Mouse (Mus musculus): ENCODE measurements at regions not wholly inside any gene's neighbourhood (a gene's known extent, or its start where the extent isn't known, plus 50 kb on each side); places are given as distances from the start of the nearest gene placed in this dataset.
"Not testable (repeated sequence)": the region's sequence is repeated elsewhere in the genome, so short reads cannot be mapped to it uniquely, and the experiment has no call there.

DNA sequence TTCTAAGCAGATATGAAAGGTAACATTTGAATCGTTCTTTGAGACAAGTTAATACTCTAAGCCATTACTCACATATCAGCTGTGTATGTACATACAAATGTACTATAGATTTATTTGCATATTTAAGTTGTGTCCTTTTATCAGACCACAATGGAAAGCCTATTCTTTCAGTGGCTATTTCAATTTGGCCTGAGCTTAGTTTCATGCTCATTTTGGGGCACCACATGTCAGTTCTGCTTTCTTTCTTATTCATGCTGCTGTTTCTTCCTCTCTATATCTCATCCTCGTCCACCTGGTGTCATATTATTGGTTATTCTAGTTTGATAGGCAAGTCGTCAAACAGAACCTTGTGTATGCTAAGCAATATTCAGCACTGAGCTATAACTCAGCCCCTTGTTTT lies 432.5 kb downstream of the Arl4a start:
- Histone ChIP-seq H3K9ac (ENCODE audit: low read depth, low read length) (no peak overlapping the region), H3K4me3 (replicated peaks; ENCODE audit: low read depth, low read length) (no peak overlapping the region), H3K4me2 (ENCODE audit: low read length) (no peak overlapping the region), H3K36me3 (ENCODE audit: insufficient read depth, low read length) (no peaks in the 10 kb centered on the region), H3K4me1 (replicated peaks; ENCODE audit: insufficient read depth, low read length) (no peaks in the 10 kb centered on the region), H3K27ac (no peak overlapping the region), H3K27me3 (ENCODE audit: insufficient read depth, low read length) (no peaks in the 10 kb centered on the region), H3K9me3 (replicated peaks; ENCODE audit: low read length) (no peaks in the 10 kb centered on the region)
- TF ChIP-seq CTCF (IDR thresholded peaks at IDR 0.05; ENCODE audit: low read depth) = no peak
- ATAC-seq (replicated peaks; ENCODE audit: low FRiP score, low read depth) = no peak
- WGBS = 72% methylated on average over 3 of the region's 3 CpGs
- DNase-seq (ENCODE audit: low spot score) = no peak

DNA sequence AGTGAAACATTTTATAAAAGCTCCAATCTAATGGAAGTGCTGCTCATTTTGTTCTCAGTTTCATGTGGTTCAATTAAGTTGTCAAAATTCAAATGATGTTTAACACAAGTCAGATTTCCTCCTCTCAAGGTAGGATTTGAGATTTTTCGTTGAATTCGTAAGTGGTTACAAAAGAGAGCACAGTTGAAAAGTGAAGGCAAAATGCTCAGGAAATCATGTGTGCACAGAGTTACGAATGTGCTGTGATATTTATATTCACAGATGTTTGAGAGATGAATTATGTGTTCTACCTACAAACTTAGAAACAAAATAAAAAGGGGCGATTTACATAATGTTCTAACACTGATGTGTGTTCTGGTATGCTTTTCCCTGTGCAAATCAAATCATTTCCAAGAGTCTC lies 433.1 kb downstream of the Arl4a start:
- WGBS = 82% methylated on average over 4 of the region's 4 CpGs

DNA sequence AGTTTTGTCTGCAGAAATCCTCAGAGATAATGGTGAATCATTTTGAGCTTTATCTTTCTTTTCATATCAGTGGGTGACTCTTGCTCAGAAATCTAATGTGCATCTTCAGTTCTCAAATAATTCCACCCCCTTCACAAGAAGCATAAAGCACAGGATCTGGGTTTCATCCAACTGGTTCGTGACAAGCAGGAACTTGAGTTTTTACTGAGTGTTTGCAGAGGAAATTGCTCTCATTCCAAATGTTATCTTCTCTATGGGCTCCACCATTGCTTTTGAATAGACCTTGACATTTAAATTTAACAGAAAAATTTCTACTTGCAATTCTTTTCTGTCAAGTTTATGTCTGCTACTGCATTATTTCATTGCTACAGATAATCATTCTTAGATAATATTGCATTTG lies 443.1 kb downstream of the Arl4a start:
- Histone ChIP-seq H3K4me3 (replicated peaks; ENCODE audit: low read depth, low read length) (no peak overlapping the region), H3K9me3 (replicated peaks; ENCODE audit: low read length) (no peaks in the 10 kb centered on the region), H3K4me1 (replicated peaks; ENCODE audit: insufficient read depth, low read length) (no peaks in the 10 kb centered on the region), H3K36me3 (ENCODE audit: insufficient read depth, low read length) (no peaks in the 10 kb centered on the region), H3K9ac (ENCODE audit: low read depth, low read length) (no peak overlapping the region), H3K27ac (no peak overlapping the region), H3K4me2 (ENCODE audit: low read length) (no peak overlapping the region), H3K27me3 (ENCODE audit: insufficient read depth, low read length) (no peaks in the 10 kb centered on the region)
- 39% methylated on average over 1 of the region's 1 CpGs for WGBS
- no peak for DNase-seq (ENCODE audit: low spot score)
- ATAC-seq (replicated peaks; ENCODE audit: low FRiP score, low read depth) = no peak
- TF ChIP-seq CTCF (IDR thresholded peaks at IDR 0.05; ENCODE audit: low read depth) = no peak

More for the DNA sequence above, 433.1 kb downstream of the Arl4a start:
- H3K9ac ChIP-seq (ENCODE audit: low read depth, low read length) = no peak overlapping the region
- ATAC-seq (replicated peaks; ENCODE audit: low FRiP score, low read depth) (no peak), DNase-seq (ENCODE audit: low spot score) (no peak)
- H3K4me3 ChIP-seq (replicated peaks; ENCODE audit: low read depth, low read length) = no peak overlapping the region
- no peaks in the 10 kb centered on the region for H3K36me3 ChIP-seq (ENCODE audit: insufficient read depth, low read length)
- H3K27me3 ChIP-seq (ENCODE audit: insufficient read depth, low read length) = no peaks in the 10 kb centered on the region
- H3K4me1 ChIP-seq (replicated peaks; ENCODE audit: insufficient read depth, low read length) = no peaks in the 10 kb centered on the region
- no peak for TF ChIP-seq CTCF (IDR thresholded peaks at IDR 0.05; ENCODE audit: low read depth)
- H3K27ac ChIP-seq = no peak overlapping the region
- no peak overlapping the region for H3K4me2 ChIP-seq (ENCODE audit: low read length)
- no peaks in the 10 kb centered on the region for H3K9me3 ChIP-seq (replicated peaks; ENCODE audit: low read length)

DNA sequence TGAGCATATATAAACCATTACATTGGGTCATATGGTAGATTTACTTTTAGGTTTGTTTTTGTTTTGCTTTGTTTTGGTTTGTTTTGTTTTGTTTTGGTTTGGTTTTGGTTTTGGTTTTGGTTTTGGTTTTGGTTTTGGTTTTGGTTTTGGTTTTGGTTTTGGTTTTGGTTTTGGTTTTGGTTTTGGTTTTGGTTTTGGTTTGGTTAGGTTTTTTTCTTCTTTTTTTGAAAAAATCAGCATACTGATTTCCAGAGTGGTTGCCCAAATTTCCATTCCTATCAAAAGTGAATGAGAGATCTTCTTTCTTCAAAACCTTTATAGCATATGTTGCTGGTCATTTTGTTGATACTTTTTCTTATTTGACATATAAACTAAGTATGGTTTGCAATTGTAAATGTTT lies 444.0 kb downstream of the Arl4a start:
- not testable (repeated sequence) for H3K4me2 ChIP-seq (ENCODE audit: low read length); H3K27me3 ChIP-seq (ENCODE audit: insufficient read depth, low read length); ATAC-seq (replicated peaks; ENCODE audit: low FRiP score, low read depth); H3K9me3 ChIP-seq (replicated peaks; ENCODE audit: low read length); H3K36me3 ChIP-seq (ENCODE audit: insufficient read depth, low read length); DNase-seq (ENCODE audit: low spot score); H3K27ac ChIP-seq; H3K9ac ChIP-seq (ENCODE audit: low read depth, low read length); H3K4me1 ChIP-seq (replicated peaks; ENCODE audit: insufficient read depth, low read length); H3K4me3 ChIP-seq (replicated peaks; ENCODE audit: low read depth, low read length)

DNA sequence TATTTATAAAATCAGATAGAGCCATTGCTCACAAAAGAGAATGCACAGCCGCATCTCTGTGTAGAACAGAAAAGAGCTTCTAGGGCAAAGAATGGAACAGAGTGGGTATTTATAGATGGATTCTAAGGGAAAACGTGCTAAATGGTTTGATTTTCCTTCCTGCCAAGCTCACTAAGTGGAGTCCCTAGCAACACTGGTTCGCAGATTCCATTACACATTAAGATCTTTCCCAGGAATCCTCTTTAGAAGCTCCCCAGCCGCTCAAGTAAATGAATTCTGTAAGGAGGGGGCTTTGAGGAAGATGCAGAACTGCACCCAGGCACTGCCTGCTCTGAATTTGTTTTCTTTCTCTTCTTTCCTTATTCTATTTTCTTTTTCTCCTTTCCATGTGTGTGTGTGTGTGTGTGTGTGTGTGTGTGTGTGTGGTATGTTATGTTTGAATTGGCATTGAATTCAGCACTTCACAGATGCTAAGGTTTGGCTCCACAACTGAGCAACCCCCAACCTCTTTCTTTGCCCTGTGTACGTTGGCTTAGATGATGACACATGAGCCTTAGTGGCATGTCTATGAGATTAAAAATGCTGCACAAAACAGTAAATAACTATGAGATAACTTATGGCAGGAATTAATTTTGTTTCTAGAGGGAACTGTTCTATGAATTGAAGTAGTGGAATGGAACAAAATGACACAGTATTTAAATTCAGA lies 450.5 kb downstream of the Arl4a start:
- Histone ChIP-seq H3K4me2 (ENCODE audit: low read length) (no peak overlapping the region), H3K4me3 (replicated peaks; ENCODE audit: low read depth, low read length) (no peak overlapping the region), H3K9ac (ENCODE audit: low read depth, low read length) (no peak overlapping the region), H3K27ac (no peak overlapping the region), H3K4me1 (replicated peaks; ENCODE audit: insufficient read depth, low read length) (no peaks in the 10 kb centered on the region), H3K36me3 (ENCODE audit: insufficient read depth, low read length) (no peaks in the 10 kb centered on the region), H3K9me3 (replicated peaks; ENCODE audit: low read length) (no peaks in the 10 kb centered on the region), H3K27me3 (ENCODE audit: insufficient read depth, low read length) (no peaks in the 10 kb centered on the region)
- no peak for TF ChIP-seq CTCF (IDR thresholded peaks at IDR 0.05; ENCODE audit: low read depth)
- 65% methylated on average over 5 of the region's 5 CpGs for WGBS
- ATAC-seq (replicated peaks; ENCODE audit: low FRiP score, low read depth) (no peak), DNase-seq (ENCODE audit: low spot score) (no peak)

DNA sequence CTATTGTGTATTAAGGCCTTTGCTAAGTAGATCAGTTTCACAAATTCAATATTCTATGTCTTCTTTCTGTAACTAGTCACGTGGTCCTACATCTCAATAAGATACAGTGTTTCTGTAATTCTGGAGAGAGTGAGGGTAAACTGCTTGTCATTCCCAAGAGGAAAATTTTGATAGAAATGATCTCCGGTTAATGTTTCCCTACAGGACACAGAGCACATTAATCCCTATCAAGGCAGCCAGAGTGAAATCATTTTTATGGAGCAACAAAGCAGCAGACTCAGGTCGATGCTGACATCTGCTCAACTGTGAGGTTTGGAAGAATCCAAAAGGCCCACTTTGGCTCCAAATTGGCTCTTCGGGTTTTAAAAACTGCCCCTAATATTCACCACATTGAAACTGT lies 451.7 kb downstream of the Arl4a start:
- WGBS = 86% methylated on average over 4 of the region's 4 CpGs
- H3K36me3 ChIP-seq (ENCODE audit: insufficient read depth, low read length) = no peaks in the 10 kb centered on the region
- no peaks in the 10 kb centered on the region for H3K4me1 ChIP-seq (replicated peaks; ENCODE audit: insufficient read depth, low read length)
- no peaks in the 10 kb centered on the region for H3K9me3 ChIP-seq (replicated peaks; ENCODE audit: low read length)
- H3K27me3 ChIP-seq (ENCODE audit: insufficient read depth, low read length) = no peaks in the 10 kb centered on the region
- no peak overlapping the region for H3K9ac ChIP-seq (ENCODE audit: low read depth, low read length)
- ATAC-seq (replicated peaks; ENCODE audit: low FRiP score, low read depth) = no peak
- no peak overlapping the region for H3K4me2 ChIP-seq (ENCODE audit: low read length)
- H3K4me3 ChIP-seq (replicated peaks; ENCODE audit: low read depth, low read length) = no peak overlapping the region
- TF ChIP-seq CTCF (IDR thresholded peaks at IDR 0.05; ENCODE audit: low read depth) = no peak
- no peak overlapping the region for H3K27ac ChIP-seq
- no peak for DNase-seq (ENCODE audit: low spot score)

DNA sequence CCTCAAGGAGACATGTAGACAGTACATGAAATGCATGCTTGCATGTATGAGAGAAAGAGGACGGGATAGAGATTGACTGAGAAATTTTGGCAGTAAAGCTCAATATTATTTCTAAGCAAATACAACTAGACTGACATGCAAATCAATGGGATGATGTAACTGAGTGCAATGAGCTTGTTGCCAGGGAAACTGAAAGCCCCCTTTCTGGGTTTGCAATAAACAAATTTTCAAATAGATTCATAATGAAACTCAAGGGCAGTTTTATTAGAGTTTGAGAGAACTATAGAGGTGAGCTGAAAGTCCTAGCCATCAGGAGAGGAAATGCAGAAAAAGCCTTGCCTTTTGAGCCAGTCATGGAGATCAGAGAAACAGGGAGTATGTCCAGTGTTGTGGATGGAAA lies 460.2 kb downstream of the Arl4a start:
- no peak overlapping the region for H3K4me2 ChIP-seq (ENCODE audit: low read length)

More for the DNA sequence above, 460.2 kb downstream of the Arl4a start:
- TF ChIP-seq CTCF (IDR thresholded peaks at IDR 0.05; ENCODE audit: low read depth) = no peak
- Histone ChIP-seq H3K9ac (ENCODE audit: low read depth, low read length) (no peak overlapping the region), H3K27me3 (ENCODE audit: insufficient read depth, low read length) (no peaks in the 10 kb centered on the region), H3K9me3 (replicated peaks; ENCODE audit: low read length) (no peaks in the 10 kb centered on the region), H3K27ac (no peak overlapping the region), H3K4me1 (replicated peaks; ENCODE audit: insufficient read depth, low read length) (no peaks in the 10 kb centered on the region), H3K36me3 (ENCODE audit: insufficient read depth, low read length) (no peaks in the 10 kb centered on the region), H3K4me3 (replicated peaks; ENCODE audit: low read depth, low read length) (no peak overlapping the region)
- ATAC-seq (replicated peaks; ENCODE audit: low FRiP score, low read depth) (no peak), DNase-seq (ENCODE audit: low spot score) (no peak)
- WGBS = 84% methylated on average over 1 of the region's 1 CpGs

All from kidney, postnatal 0 days (tissue).